Mouse (Mus musculus) cerebellum, adult (tissue): ENCODE results near the gene Gm45062.
"Not testable (repeated sequence)": the region's sequence is repeated elsewhere in the genome, so short reads cannot be mapped to it uniquely, and the experiment has no call there.

Experiments
- ATAC-seq: cut with Nextera tagmentation; 2 replicates; pipeline ENCODE4 v1.9.2; 2017; ENCODE audit warnings: mild to moderate bottlenecking, moderate library complexity, mixed read lengths; ENCODE audit not compliant: insufficient number of reproducible peaks, low FRiP score, low TSS enrichment

The Gm45062 gene

GRCm38 (mm10) chr6:8497234-8497867, 238.1 kb downstream of the Gm45062 start:
- no peak for ATAC-seq

- no peak for ATAC-seq
Observed at GRCm38 (mm10) chr6:8497868-8498257, 238.6 kb downstream of the Gm45062 start.

GRCm38 (mm10) chr6:8498961-8499360, 239.7 kb downstream of the Gm45062 start:
- no peak for ATAC-seq

- ATAC-seq: no peak
Observed at GRCm38 (mm10) chr6:8503953-8504352, 244.7 kb downstream of the Gm45062 start.

GRCm38 (mm10) chr6:8504521-8505228, 245.4 kb downstream of the Gm45062 start:
- no peak for ATAC-seq

- ATAC-seq: no peak
Observed at GRCm38 (mm10) chr6:8506631-8507030, 247.4 kb downstream of the Gm45062 start.

GRCm38 (mm10) chr6:8508883-8509536, 249.8 kb downstream of the Gm45062 start:
- ATAC-seq: peak; percentile 94

GRCm38 (mm10) chr6:8509551-8509950, 250.3 kb downstream of the Gm45062 start, which contains the start of gene Glcci1:
Gene Glcci1 (plus strand): TSS chr6:8509600.
- ATAC-seq: peak; percentile 36

- ATAC-seq: peak; percentile 28
Observed at GRCm38 (mm10) chr6:8509961-8510863, 251.0 kb downstream of the Gm45062 start.

GRCm38 (mm10) chr6:8510864-8511428, 251.7 kb downstream of the Gm45062 start:
- ATAC-seq: no peak

GRCm38 (mm10) chr6:8511447-8511846, 252.2 kb downstream of the Gm45062 start:
- ATAC-seq: no peak

GRCm38 (mm10) chr6:8512416-8512815, 253.2 kb downstream of the Gm45062 start:
- ATAC-seq: no peak

- ATAC-seq: no peak
Observed at GRCm38 (mm10) chr6:8519687-8520086, 260.4 kb downstream of the Gm45062 start.

- ATAC-seq: no peak
Observed at GRCm38 (mm10) chr6:8521231-8521630, 262.0 kb downstream of the Gm45062 start.

- ATAC-seq: no peak
Observed at GRCm38 (mm10) chr6:8524717-8525116, 265.5 kb downstream of the Gm45062 start.

- no peak for ATAC-seq
Observed at GRCm38 (mm10) chr6:8531104-8531894, 272.0 kb downstream of the Gm45062 start.

GRCm38 (mm10) chr6:8536944-8537343, 277.7 kb downstream of the Gm45062 start:
- no peak for ATAC-seq

GRCm38 (mm10) chr6:8541531-8541930, 282.3 kb downstream of the Gm45062 start:
- ATAC-seq: not testable (repeated sequence)

- no peak for ATAC-seq
Observed at GRCm38 (mm10) chr6:8544822-8545221, 285.6 kb downstream of the Gm45062 start.
